Mouse (Mus musculus): ENCODE results near the gene Retreg1. TPM values are rescaled to one million over a fixed set of nuclear protein-coding genes. Genes with fewer than 3 reads are reported as not detected.

Gene Retreg1
- polyA plus RNA-seq, 1 experiment: 32.8 TPM

DNA sequence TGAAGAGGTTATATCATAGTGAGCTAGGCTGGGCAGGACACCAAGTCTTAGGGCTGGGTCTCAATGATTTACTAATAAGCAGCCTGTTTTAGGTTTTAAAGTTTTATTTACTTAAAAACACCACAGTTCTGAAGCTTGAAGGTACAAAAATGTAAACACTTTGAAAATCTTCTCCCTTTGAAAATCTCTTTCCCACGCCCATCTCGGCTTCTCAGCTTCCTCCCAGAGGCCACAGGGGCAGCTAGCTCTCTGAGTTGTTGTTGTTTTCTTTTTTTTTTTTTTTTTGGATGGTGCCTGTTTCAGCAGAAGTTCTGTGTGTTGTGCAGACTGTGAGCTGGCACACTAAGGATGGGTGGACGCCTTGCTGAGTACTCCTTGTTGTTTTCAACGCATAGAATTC is 1.8 kb downstream of the Retreg1 start:
- Histone ChIP-seq H3ac (ENCODE audit: control insufficient read depth, insufficient read length) (no peak overlapping the region), H3K79me2 (ENCODE audit: control insufficient read depth, insufficient read depth) (peaks cover 54% of the 10 kb centered on the region), H3K4me3 (peak overlapping the region; percentile 39), H3K4me2 (ENCODE audit: low read depth) (peak overlapping the region; percentile 85), H3K36me3 (ENCODE audit: control insufficient read depth, insufficient read depth) (no peaks in the 10 kb centered on the region), H3K27me3 (ENCODE audit: control insufficient read depth, insufficient read depth, insufficient read length) (no peaks in the 10 kb centered on the region)
- TF ChIP-seq CEBPB (IDR thresholded peaks at IDR 0.05; ENCODE audit: insufficient read depth, poor library complexity, severe bottlenecking): no peak
- no peak for TF ChIP-seq TCF12 (IDR thresholded peaks at IDR 0.05; ENCODE audit: insufficient read depth, poor library complexity, severe bottlenecking)
- no peak for TF ChIP-seq MYOG (IDR thresholded peaks at IDR 0.05; ENCODE audit: control insufficient read depth in 1 of 3, insufficient read depth in 1 of 3, insufficient read length in 2 of 3, low read depth in 2 of 3)
- TF ChIP-seq E2F4 (IDR thresholded peaks at IDR 0.05; ENCODE audit: insufficient read depth): no peak
- TF ChIP-seq POLR2AphosphoS2 (IDR thresholded peaks at IDR 0.05; ENCODE audit: insufficient read length, low read depth): no peak
- TF ChIP-seq SRF (IDR thresholded peaks at IDR 0.05; ENCODE audit: control insufficient read depth, insufficient read length, low read depth): no peak
- no peak for TF ChIP-seq USF1 (IDR thresholded peaks at IDR 0.05; ENCODE audit: low read depth)
- TF ChIP-seq MAX (IDR thresholded peaks at IDR 0.05; ENCODE audit: low read depth): no peak
- TF ChIP-seq POLR2A (IDR thresholded peaks at IDR 0.05; ENCODE audit: insufficient read length, low read depth): no peak
- no peak for TF ChIP-seq MYOD1 (IDR thresholded peaks at IDR 0.05; ENCODE audit: control insufficient read depth in 1 of 3, insufficient read length in 2 of 3, low read depth in 2 of 3)
- no peak for TF ChIP-seq REST (IDR thresholded peaks at IDR 0.05; ENCODE audit: insufficient read depth, insufficient read length)

DNA sequence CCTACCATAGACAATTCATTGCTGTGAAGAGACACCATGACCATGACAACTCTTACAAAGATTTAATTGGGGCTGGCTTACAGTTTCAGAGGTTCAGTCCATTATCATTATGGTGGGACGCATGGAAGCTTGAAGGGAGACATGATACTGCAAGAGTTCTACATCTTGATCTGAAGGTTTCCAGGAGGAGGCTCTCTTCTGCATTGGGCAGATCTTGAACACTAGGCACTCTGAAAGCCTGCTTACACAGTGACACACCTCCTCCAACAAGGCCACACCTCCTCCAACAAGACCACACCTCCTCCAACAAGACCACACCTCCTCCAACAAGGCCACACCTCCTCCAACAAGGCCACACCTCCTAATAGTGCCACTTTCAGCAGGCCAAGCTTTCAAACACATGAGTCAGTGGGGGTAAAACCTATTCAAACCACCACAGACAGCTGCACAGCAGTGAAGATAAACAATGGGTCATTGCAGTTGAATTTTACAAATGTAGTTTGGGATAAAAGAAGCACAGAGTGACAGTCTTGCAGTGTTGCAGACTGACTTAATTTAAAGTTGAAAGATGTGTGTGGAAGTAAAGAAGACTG is 4.7 kb downstream of the Retreg1 start:
- no peak overlapping the region for H3K4me3 ChIP-seq
- TF ChIP-seq POLR2A (IDR thresholded peaks at IDR 0.05; ENCODE audit: insufficient read length, low read depth) (no peak), MAX (IDR thresholded peaks at IDR 0.05; ENCODE audit: low read depth) (no peak), E2F4 (IDR thresholded peaks at IDR 0.05; ENCODE audit: insufficient read depth) (no peak), TCF12 (IDR thresholded peaks at IDR 0.05; ENCODE audit: insufficient read depth, poor library complexity, severe bottlenecking) (peak; percentile 71), POLR2AphosphoS2 (IDR thresholded peaks at IDR 0.05; ENCODE audit: insufficient read length, low read depth) (no peak), MYOG (IDR thresholded peaks at IDR 0.05; ENCODE audit: control insufficient read depth in 1 of 3, insufficient read depth in 1 of 3, insufficient read length in 2 of 3, low read depth in 2 of 3) (peak in 1 of 3 experiments; percentile 80), SRF (IDR thresholded peaks at IDR 0.05; ENCODE audit: control insufficient read depth, insufficient read length, low read depth) (no peak), MYOD1 (IDR thresholded peaks at IDR 0.05; ENCODE audit: control insufficient read depth in 1 of 3, insufficient read length in 2 of 3, low read depth in 2 of 3) (peak; percentile 68 to 79 (median 76)), USF1 (IDR thresholded peaks at IDR 0.05; ENCODE audit: low read depth) (peak; percentile 8), REST (IDR thresholded peaks at IDR 0.05; ENCODE audit: insufficient read depth, insufficient read length) (no peak), TCF3 (IDR thresholded peaks at IDR 0.05; ENCODE audit: insufficient read length, low read depth) (no peak), CEBPB (IDR thresholded peaks at IDR 0.05; ENCODE audit: insufficient read depth, poor library complexity, severe bottlenecking) (no peak)
- peaks cover 82% of the 10 kb centered on the region for H3K79me2 ChIP-seq (ENCODE audit: control insufficient read depth, insufficient read depth)
- no peak overlapping the region for H3ac ChIP-seq (ENCODE audit: control insufficient read depth, insufficient read length)
- no peaks in the 10 kb centered on the region for H3K27me3 ChIP-seq (ENCODE audit: control insufficient read depth, insufficient read depth, insufficient read length)
- no peaks in the 10 kb centered on the region for H3K36me3 ChIP-seq (ENCODE audit: control insufficient read depth, insufficient read depth)
- no peak overlapping the region for H3K4me2 ChIP-seq (ENCODE audit: low read depth)

GRCm38 (mm10) chr15:25850552-25850951 is 7.6 kb downstream of the Retreg1 start:
- Histone ChIP-seq H3K4me3 (no peak overlapping the region), H3ac (ENCODE audit: control insufficient read depth, insufficient read length) (no peak overlapping the region), H3K27me3 (ENCODE audit: control insufficient read depth, insufficient read depth, insufficient read length) (no peaks in the 10 kb centered on the region), H3K4me2 (ENCODE audit: low read depth) (no peak overlapping the region), H3K36me3 (ENCODE audit: control insufficient read depth, insufficient read depth) (no peaks in the 10 kb centered on the region), H3K79me2 (ENCODE audit: control insufficient read depth, insufficient read depth) (peaks cover 85% of the 10 kb centered on the region)
- TF ChIP-seq POLR2A (IDR thresholded peaks at IDR 0.05; ENCODE audit: insufficient read length, low read depth) (no peak), MYOD1 (IDR thresholded peaks at IDR 0.05; ENCODE audit: control insufficient read depth in 1 of 3, insufficient read length in 2 of 3, low read depth in 2 of 3) (no peak), TCF3 (IDR thresholded peaks at IDR 0.05; ENCODE audit: insufficient read length, low read depth) (no peak), REST (IDR thresholded peaks at IDR 0.05; ENCODE audit: insufficient read depth, insufficient read length) (no peak), SRF (IDR thresholded peaks at IDR 0.05; ENCODE audit: control insufficient read depth, insufficient read length, low read depth) (no peak), TCF12 (IDR thresholded peaks at IDR 0.05; ENCODE audit: insufficient read depth, poor library complexity, severe bottlenecking) (no peak), MAX (IDR thresholded peaks at IDR 0.05; ENCODE audit: low read depth) (no peak), MYOG (IDR thresholded peaks at IDR 0.05; ENCODE audit: control insufficient read depth in 1 of 3, insufficient read depth in 1 of 3, insufficient read length in 2 of 3, low read depth in 2 of 3) (no peak), POLR2AphosphoS2 (IDR thresholded peaks at IDR 0.05; ENCODE audit: insufficient read length, low read depth) (no peak), E2F4 (IDR thresholded peaks at IDR 0.05; ENCODE audit: insufficient read depth) (no peak), USF1 (IDR thresholded peaks at IDR 0.05; ENCODE audit: low read depth) (no peak), CEBPB (IDR thresholded peaks at IDR 0.05; ENCODE audit: insufficient read depth, poor library complexity, severe bottlenecking) (no peak)

DNA sequence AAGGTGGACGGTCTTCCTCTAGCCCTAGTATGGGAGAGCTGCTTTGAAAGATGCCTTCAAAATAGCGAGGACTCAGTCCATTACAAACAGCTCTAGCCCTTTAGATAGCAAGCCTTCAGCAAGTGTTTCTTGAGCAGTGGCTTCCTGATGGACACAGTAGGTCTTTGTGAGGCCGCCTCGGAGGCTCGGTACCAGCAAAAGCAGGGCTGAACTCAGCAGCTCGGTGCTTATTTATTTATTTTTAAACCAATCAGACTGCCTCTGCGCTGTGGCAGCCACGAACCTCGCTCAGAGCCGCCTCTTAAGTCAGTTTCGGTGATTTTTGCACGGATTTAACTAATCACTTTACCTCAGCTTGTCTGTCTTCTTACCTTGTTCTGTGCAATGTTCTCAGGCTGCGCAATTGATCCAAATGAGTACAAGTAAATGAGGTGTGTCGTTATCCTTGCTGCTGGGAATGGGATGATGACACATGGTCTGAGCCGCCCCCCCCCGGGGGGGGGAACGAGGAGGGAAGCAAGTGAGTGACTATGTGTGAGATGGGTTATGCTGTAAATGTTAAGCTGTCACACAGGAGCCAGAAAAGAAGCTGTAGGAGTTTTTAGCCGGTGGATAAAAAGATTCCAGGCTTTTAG is 11.4 kb downstream of the Retreg1 start:
- Histone ChIP-seq H3K4me2 (ENCODE audit: low read depth) (no peak overlapping the region), H3K36me3 (ENCODE audit: control insufficient read depth, insufficient read depth) (no peaks in the 10 kb centered on the region), H3K27me3 (ENCODE audit: control insufficient read depth, insufficient read depth, insufficient read length) (no peaks in the 10 kb centered on the region), H3K79me2 (ENCODE audit: control insufficient read depth, insufficient read depth) (peaks cover 91% of the 10 kb centered on the region), H3ac (ENCODE audit: control insufficient read depth, insufficient read length) (no peak overlapping the region), H3K4me3 (no peak overlapping the region)
- TF ChIP-seq REST (IDR thresholded peaks at IDR 0.05; ENCODE audit: insufficient read depth, insufficient read length) (no peak), CEBPB (IDR thresholded peaks at IDR 0.05; ENCODE audit: insufficient read depth, poor library complexity, severe bottlenecking) (no peak), TCF3 (IDR thresholded peaks at IDR 0.05; ENCODE audit: insufficient read length, low read depth) (no peak), MYOG (IDR thresholded peaks at IDR 0.05; ENCODE audit: control insufficient read depth in 1 of 3, insufficient read depth in 1 of 3, insufficient read length in 2 of 3, low read depth in 2 of 3) (no peak), POLR2A (IDR thresholded peaks at IDR 0.05; ENCODE audit: insufficient read length, low read depth) (no peak), MAX (IDR thresholded peaks at IDR 0.05; ENCODE audit: low read depth) (no peak), E2F4 (IDR thresholded peaks at IDR 0.05; ENCODE audit: insufficient read depth) (no peak), POLR2AphosphoS2 (IDR thresholded peaks at IDR 0.05; ENCODE audit: insufficient read length, low read depth) (no peak), SRF (IDR thresholded peaks at IDR 0.05; ENCODE audit: control insufficient read depth, insufficient read length, low read depth) (no peak), MYOD1 (IDR thresholded peaks at IDR 0.05; ENCODE audit: control insufficient read depth in 1 of 3, insufficient read length in 2 of 3, low read depth in 2 of 3) (no peak)

Measured in myocyte (in vitro differentiated cells).